Mouse (Mus musculus) kidney, embryonic 16.5 days (tissue): Measurements from ENCODE around the gene Spock2. TPM values are rescaled to one million over a fixed set of nuclear protein-coding genes. Genes with fewer than 3 reads are reported as not detected.
"Not testable (repeated sequence)": the region's sequence is repeated elsewhere in the genome, so short reads cannot be mapped to it uniquely, and the experiment has no call there.

Experiments used
- ATAC-seq: fragments of 200-750 bp; cut with Nextera tagmentation; 2 replicates; pipeline ENCODE4 v1.8.0; 2017; ENCODE audit warnings: moderate TSS enrichment; ENCODE audit not compliant: low FRiP score, low TSS enrichment
- H3K27ac ChIP-seq: fragments of 300-500 bp; sonication (generic); 2 replicates; pipeline ENCODE4 v1.5.1; 2014; ENCODE audit warnings: low read length
- H3K27me3 ChIP-seq: fragments of 300-500 bp; sonication (generic); 2 replicates; pipeline ENCODE4 v1.6.1; 2014; ENCODE audit warnings: low read length, control low read depth, mixed read lengths; ENCODE audit not compliant: insufficient read depth
- H3K36me3 ChIP-seq: fragments of 300-500 bp; sonication (generic); 2 replicates; pipeline ENCODE4 v1.6.1; 2014; ENCODE audit warnings: low read length, control low read depth, mixed read lengths; ENCODE audit not compliant: insufficient read depth
- H3K4me1 ChIP-seq: fragments of 300-500 bp; sonication (generic); 2 replicates; pipeline ENCODE4 v1.6.1; 2014; ENCODE audit warnings: low read length, control low read depth, mixed read lengths; ENCODE audit not compliant: insufficient read depth
- H3K4me2 ChIP-seq: fragments of 300-500 bp; sonication (generic); replicated peaks from 2 replicates; pipeline ENCODE4 v1.6.1; 2014; ENCODE audit warnings: low read depth, low read length
- H3K4me3 ChIP-seq: fragments of 300-500 bp; sonication (generic); 2 replicates; pipeline ENCODE4 v1.5.1; 2014; ENCODE audit warnings: mild to moderate bottlenecking, low read length
- H3K9ac ChIP-seq: fragments of 300-500 bp; sonication (generic); replicated peaks from 2 replicates; pipeline ENCODE4 v1.6.1; 2014; ENCODE audit warnings: low read length
- H3K9me3 ChIP-seq: fragments of 300-500 bp; sonication (generic); 2 replicates; pipeline ENCODE4 v1.6.1; 2016; ENCODE audit warnings: low read length, control low read depth
- WGBS: fragments of 180-500 bp; shearing (Covaris S2); extraction: QIAGEN DNeasy Blood & Tissue Kit; methylation state at CpG from one replicate; pipeline ENCODE4 v1.1.7; 2014; 5-methylcytosine and 5-hydroxymethylcytosine counted together
- microRNA-seq: library from miRNA; unstranded; fragments of <30 nt; microRNA quantifications from one replicate; pipeline ENCODE4, GENCODE M21; 2016
- polyA plus RNA-seq: library from polyadenylated mRNA; unstranded; fragments of >200 nt; fragmentation: Nextera tagmentation; extraction: Ambion mirVana; gene quantifications from 2 replicates; pipeline ENCODE4 v1.2.1, GENCODE M21; 2015

Gene Spock2
- polyA plus RNA-seq, 1 experiment from 2014 or later, result 47.1 TPM

DNA sequence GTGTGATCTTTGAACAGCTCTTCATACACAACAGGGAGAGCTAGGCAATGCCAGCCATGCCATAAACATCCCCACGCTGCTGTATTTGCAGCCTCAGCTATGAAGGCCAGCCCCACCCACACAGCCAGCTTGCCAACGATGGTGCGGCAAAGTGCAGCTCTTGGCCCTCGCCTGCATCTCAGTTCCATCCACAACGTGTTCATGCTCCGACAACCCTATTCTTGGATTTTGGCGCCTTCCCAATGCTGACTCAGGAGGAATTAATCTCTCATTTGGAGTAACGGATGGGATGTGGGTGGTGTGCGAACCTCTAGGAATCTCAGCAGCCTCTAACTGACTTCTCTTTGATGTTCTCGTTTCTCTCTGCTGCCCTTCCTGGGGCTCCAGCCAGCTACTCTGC lies 67.0 kb downstream of the Spock2 start:
- no peaks in the 10 kb centered on the region for H3K4me1 ChIP-seq
- H3K9me3 ChIP-seq, result no peaks in the 10 kb centered on the region
- no peaks in the 10 kb centered on the region for H3K27me3 ChIP-seq
- H3K27ac ChIP-seq, result no peak overlapping the region
- H3K9ac ChIP-seq, result no peak overlapping the region
- H3K4me2 ChIP-seq, result no peak overlapping the region
- ATAC-seq, result no peak
- WGBS, result 51% methylated on average over 10 of the region's 10 CpGs
- no peaks in the 10 kb centered on the region for H3K36me3 ChIP-seq
- no peak overlapping the region for H3K4me3 ChIP-seq

- no peaks in the 10 kb centered on the region for H3K4me1 ChIP-seq
- H3K9me3 ChIP-seq, result no peaks in the 10 kb centered on the region
- H3K27ac ChIP-seq, result no peak overlapping the region
- WGBS, result 64% methylated on average over 3 of the region's 3 CpGs
- H3K27me3 ChIP-seq, result no peaks in the 10 kb centered on the region
- H3K36me3 ChIP-seq, result no peaks in the 10 kb centered on the region
- H3K4me3 ChIP-seq, result no peak overlapping the region
- no peak overlapping the region for H3K4me2 ChIP-seq
- no peak overlapping the region for H3K9ac ChIP-seq
- no peak for ATAC-seq
Observed at GRCm38 (mm10) chr10:60174506-60174905, 68.5 kb downstream of the Spock2 start.

GRCm38 (mm10) chr10:60175306-60175705 lies 69.3 kb downstream of the Spock2 start:
- H3K4me2 ChIP-seq, H3K9ac ChIP-seq, H3K36me3 ChIP-seq, ATAC-seq, H3K9me3 ChIP-seq, H3K27ac ChIP-seq, H3K4me1 ChIP-seq, H3K27me3 ChIP-seq, H3K4me3 ChIP-seq: not testable (repeated sequence)
- WGBS, result 91% methylated on average over 9 of the region's 9 CpGs

Small RNA genes lying within 50 kb of the gene (microRNA-seq; reads per million reads assigned to microRNA genes)
- gene Mir6906, result not detected

Other genes with a start within 250 kb of the Spock2 start
- 30.1 and 32.9 TPM in 2 replicates for gene Dnajb12, start 226.7 kb upstream of the Spock2 start, polyA plus RNA-seq
- gene Ddit4, start 154.4 kb upstream of the Spock2 start, polyA plus RNA-seq, result 30.6 and 31.9 TPM in 2 replicates
- 56.3 and 58.0 TPM in 2 replicates for gene Ascc1, start 103.4 kb upstream of the Spock2 start, polyA plus RNA-seq
- 93.6 and 95.2 TPM in 2 replicates for gene Anapc16, start 103.1 kb upstream of the Spock2 start, polyA plus RNA-seq
- gene Chst3, start 113.0 kb downstream of the Spock2 start, polyA plus RNA-seq, result 2.1 and 2.2 TPM in 2 replicates
- gene Psap, start 171.4 kb downstream of the Spock2 start, polyA plus RNA-seq, result 145 and 166 TPM in 2 replicates
- gene Vsir, start 240.6 kb downstream of the Spock2 start, polyA plus RNA-seq, result 3.9 and 4.2 TPM in 2 replicates